Mouse (Mus musculus): ENCODE measurements around the gene Ndc1.

Ndc1 gene

DNA sequence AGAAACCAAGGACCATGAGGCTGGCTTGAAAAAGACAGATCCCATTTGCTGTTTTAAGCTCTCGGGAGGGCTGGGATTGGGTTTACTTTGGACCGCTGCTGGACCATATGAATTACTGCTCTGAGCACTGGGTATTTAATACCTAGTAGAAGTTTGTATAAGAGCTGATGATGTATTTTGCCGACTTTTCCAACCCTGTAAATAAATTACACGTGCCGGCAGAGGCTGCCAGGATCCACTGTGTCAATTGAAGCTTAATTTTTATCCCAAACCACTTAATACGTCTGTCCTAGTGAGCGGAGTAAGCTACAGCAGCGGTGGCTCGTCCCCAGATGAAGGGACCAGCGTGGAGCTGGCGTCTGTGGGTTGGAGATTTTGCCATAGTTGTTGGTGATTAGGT, 74.7 kb downstream of the Ndc1 start:
- DNase-seq (ENCODE audit: low read depth, low spot score): no peak

DNA sequence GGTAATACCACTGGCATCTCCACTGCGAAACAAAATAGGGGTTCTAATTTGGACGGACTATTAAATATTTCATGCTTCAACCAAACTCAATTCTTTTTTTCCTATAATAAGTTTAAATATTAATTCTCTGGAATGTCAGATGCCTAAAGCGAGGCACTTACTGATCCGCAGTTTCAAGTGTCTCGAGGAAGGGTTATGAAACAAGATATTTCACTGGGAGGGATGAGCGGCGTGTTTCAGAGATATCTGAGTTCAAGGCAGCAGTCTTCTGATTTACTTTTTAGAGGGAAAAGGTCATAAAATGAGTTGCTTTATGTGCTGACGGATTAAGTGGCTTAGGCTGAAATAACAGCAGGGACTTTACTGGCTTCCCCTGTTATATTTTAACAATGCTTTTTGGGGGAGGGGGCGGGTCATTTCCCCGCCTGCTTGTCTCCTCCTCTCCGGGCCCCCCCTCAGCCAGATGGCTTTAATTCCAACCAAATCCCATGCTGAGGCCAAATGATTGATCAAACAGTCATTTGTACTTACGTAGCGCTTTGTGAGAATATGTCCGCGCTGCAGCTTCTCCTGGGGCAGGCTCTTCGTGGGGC, 75.4 kb downstream of the Ndc1 start:
- no peak for DNase-seq (ENCODE audit: low read depth, low spot score)

DNA sequence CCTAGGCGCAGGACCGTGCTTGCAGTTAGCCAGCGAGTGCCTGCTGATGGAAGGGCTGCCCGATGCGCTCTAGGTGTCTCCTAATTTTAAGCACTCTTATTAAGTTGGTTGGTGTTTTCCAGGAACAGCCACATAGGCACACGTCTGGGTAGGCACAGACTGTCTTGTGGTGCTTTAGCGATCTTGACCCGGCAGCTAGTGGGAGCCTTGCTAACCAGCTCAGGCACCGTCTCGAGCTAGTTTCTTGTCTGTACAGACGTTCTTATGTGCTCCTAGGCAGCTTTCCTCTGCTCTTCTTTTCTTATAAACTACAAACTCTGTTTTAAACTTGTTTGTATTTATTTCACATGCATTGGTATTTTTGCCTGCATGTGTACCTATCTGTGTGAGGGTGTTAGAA, 76.0 kb downstream of the Ndc1 start:
- DNase-seq (ENCODE audit: low read depth, low spot score): no peak

DNA sequence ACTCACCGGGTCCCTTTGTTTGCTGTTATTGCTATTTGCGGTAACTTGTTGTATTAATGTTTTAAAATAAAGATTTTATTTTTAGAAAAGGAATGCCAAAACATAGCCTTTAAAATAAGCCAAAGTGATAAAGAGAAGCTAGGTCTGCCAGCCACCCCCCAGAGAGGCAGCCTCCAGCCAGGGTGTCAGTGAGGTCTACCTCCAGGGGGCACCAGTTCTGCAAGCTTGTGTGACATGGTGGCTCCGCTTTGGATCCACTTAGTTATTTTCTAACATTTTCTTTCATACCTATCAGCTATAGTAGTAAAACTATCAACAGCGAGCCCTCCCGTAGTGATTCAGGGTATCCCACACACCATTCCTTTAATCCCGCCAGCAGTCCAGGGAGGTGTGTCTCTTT, 80.9 kb downstream of the Ndc1 start:
- no peak for DNase-seq (ENCODE audit: low read depth, low spot score)

DNA sequence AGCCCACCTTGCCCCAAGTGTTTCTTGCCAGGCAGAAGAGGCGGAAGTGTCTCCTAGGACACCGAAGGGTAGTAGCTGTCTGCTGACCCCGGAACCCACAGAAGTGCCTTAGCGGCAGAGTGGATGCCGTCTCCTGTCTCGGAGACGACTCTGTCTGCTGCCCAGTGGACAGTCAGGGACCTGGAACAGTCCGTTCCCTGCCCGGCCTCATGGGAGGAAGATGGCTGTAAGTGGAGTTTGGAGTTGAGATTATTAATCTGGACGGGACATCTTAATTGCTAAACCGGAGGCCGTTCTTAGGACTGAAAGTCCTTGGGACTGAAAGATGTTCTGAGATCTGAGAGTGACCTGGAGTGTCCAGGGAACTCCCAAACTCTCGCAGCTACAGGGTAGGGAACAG, 81.9 kb downstream of the Ndc1 start:
- DNase-seq (ENCODE audit: low read depth, low spot score): no peak

DNA sequence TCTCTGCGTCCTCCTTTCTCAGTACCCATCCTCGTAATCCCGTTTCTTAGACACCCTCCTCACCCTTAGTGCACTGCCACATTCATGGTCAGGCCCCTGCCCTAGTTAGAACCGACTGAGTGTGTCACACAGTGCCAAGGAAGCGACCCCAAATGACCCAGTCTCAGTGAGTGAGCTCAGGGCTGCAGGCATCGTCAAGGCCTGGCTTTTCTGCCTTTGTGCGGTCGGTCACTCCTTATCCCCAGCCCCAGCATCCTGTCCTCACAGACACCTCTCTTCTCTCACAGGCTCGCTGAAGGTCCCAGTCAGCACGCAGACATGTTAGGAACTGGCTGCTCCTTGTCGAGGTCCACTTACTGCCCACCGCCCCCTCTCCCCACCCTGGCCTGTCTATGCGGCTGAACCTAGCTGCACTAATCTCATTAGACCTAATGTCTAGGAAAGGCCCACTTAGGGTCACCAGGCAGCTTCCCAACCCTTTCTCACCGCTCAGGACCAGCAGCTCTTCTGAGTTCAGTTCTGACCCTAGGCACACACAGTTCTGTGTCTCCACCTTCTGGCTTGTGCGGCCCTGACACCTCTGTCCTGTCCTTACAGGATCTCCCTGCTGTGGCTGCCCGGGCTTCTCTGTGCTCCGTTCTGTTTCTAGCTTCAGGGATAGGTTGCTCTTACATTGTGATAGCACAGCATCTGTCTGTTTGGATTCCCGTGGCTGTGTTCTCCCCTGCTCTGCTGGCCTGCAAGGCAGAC, 84.9 kb downstream of the Ndc1 start:
- DNase-seq (ENCODE audit: low read depth, low spot score): no peak

DNA sequence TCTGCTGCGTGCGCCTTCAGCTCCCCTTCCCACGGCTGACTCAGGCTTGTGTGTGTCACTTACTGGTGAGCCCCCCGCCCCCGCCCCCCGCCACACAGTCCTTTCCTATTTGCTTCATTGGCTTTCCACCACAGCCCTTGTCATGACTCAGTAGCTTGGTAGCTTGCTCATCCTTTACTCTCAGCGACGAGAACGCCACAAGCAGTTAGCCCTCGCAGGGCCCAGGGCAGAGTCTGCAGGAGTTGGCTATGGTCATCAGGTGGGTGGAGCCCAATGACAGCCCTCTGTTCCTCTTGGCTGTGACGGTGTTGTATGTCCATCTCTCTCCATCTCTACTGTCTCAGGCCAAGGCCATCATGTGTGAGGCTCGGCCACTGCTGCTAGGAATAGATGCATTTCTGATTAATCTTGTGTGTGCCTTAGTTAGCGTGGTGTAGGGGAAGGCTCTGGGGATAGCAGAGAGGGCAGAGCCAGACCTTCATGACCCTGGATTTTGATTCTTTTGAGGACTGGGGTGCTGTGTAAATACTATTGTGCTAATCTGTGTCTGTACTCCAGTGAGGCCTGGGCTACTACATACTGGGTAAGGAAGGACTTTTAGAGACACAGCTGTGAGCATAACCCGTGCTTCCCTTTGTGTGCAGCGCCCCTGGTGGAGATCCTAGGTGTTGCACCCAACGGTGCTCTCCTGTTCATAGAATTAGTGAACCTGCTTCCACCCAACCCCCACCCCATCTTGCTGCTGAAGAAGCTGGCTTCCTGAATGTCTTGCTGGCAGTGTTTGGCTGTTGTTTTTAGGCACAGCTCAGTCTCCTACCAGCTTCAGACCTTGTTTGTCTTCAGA, 85.8 kb downstream of the Ndc1 start:
- peak; percentile 51 for DNase-seq (ENCODE audit: low read depth, low spot score)

DNA sequence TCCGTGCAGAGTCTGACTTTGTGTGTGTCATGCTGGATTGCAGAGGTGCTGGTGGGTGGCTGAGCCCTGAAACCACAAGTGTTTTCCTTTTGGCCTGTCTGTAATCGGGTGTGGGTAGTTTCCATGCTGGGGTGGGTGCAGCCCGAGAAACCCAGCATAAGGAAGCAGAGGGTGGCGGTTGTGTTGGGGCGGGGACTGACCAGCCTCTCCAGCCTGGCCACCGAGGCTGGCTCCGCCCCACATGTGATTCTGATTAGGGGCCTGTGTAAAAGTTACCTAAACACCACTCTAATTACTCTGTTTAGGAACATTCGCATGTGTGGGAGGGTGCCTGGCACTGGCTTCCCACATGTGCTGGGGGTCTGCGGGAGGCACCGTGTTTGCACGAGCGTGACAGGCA, 90.0 kb downstream of the Ndc1 start:
- no peak for DNase-seq (ENCODE audit: low read depth, low spot score)

DNA sequence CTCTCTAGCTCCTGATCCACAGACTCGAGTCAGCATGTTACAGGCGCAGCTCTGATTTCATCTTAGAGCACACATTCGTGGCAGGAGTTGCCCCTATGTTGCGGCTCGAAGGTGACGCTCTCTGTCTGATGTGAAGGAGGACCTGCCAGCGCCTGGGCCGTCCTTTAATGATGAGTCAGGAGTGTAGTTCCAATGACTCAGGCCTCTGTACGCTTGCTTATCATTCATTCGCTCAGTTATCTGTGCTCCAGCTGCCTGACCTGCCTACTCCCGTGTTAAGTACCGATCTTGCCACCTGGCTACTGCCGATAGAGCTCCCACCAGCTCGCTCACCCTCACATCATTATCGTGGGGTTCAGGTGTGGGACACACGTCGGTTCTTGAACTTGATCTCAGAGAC, 91.3 kb downstream of the Ndc1 start:
- DNase-seq (ENCODE audit: low read depth, low spot score): no peak

DNA sequence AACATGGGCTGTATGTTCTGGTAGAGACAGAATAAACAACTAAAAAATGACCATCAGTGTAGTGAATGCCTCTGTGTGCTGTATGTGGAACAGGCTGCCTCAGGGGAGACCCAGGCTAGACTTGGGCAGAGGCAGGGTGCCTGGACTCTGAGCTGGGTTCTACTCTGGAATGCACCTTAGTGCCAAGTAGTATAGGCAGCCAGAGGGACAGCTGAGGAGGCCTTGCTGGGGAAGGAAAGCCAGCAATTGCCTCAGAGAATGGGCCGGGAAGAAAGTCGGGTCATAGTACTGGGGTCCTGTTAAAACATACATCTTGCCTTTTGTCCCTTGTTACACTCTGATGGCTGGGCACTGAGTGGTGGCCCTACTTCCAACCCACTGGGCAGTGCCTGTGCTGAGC, 91.9 kb downstream of the Ndc1 start:
- no peak for DNase-seq (ENCODE audit: low read depth, low spot score)

DNA sequence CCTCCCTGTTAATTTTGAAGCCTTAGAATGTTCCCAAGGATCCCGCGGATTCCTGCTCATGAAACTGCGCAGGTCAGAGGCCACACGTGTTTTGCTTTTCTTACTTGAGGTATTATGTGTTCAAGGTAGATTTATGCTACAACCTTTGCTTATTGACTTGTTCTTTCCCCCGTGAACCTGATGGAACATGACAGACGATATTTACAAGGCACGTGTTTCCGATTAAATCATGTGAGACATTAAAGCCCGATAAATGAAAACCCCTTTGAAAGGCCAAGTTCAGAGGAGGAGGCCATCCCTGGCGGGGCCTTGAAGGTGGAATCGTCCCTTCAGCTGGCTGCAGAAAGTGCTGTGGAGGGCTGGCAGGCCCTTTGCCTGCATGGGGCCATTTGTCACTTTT, 92.9 kb downstream of the Ndc1 start:
- DNase-seq (ENCODE audit: low read depth, low spot score): no peak
